Mouse (Mus musculus): ENCODE measurements around the gene Unkl. TPM values are rescaled to one million over a fixed set of nuclear protein-coding genes. Genes with fewer than 3 reads are reported as not detected.

Gene Unkl
- polyA plus RNA-seq (2015; fragmentation: Illumina TruSeq; extraction: RNeasy Lipid Tissue Mini Kit (QIAGEN cat#74804); ENCODE audit: low read depth, low replicate concordance): 35.6 TPM

DNA sequence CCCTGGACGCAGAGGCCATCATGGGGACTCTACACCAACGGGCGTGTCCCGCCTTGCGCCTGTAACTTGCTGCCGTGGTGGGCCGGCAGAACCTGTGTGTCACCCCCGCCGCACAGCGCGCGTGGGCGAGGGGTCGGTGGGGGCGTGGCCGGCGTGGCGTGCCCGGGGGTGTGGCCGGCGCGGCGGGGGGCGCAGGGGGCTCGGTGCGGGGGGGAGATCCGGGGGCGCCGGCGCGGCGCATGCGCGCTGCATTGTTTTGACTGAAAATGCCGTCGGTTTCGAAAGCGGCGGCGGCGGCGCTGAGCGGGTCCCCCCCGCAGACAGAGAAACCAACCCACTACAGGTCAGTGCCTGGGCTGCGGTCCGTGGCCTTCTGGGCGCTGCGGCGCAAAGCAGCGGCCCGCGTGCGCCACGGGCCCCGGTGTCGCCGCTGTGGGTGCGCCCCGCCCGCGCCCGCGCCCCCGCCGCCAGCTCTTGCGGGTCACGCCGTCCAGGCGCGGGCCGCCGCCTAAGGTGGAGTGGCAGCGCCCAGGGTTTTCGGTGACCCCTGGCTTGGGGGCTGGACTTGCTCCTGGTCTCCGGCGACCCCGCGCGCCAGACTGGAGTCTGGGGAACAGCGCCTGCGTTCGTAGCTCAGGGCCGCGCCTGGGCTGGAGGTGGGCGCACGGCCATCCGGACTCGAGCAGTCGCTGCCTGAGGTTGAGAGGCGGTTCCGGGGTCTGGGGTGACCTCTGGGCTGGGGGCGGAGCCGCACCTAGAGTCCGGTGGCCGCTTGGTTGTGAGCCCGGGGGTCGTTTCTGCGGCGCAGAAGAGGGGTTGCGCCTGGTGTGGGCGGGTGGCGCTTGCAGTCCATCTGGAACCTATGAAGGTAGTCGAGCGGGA lies at the start of gene Unkl:
TSS of gene Unkl (plus strand) at position 248 of the 882 bp plus-strand sequence.

DNA sequence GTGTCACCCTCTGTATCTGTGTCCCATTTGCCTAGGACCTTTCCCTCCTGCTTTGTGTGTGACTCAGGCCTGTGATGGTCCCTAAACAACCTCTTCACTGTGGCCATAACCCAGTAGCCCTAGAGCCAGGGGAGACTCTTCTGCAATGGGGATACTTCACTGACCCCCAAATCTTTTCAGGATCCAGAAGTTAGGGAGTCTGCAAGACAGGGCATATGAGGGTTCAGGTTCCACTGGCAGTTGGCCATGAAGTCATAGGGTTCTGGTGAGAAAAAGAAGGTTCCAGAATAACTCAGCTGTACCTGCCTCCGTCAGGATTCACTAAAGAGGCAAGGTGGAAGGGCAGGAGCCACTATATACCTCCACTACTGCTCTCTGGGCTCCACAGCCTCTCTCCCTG lies 26.0 kb upstream of the Unkl start, which contains the start of gene Ccdc154:
TSS of gene Ccdc154 (plus strand) at position 301 of the 400 bp plus-strand sequence.

DNA sequence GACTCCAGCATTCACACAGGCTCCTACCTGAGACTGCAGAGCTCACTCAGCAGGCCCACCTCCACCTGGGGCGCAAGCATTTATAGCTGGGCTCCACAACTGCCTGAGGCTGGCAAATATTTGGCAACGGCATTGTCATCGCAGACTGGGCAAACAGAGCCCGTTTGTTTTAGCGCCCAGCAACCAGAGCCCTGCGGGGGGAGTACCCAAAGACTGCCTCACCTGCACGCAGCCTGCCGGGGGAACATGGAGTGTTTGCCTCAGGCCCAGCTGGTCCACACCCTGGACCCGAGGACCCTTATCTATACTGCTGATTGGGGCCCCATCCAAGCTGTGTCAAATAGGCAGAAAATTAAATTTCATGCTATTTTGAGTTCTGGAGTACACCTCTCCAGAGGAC lies 12.8 kb upstream of the Unkl start, which contains the start of gene Gm38655:
TSS of gene Gm38655 (minus strand) at position 61 of the 400 bp plus-strand sequence.

DNA sequence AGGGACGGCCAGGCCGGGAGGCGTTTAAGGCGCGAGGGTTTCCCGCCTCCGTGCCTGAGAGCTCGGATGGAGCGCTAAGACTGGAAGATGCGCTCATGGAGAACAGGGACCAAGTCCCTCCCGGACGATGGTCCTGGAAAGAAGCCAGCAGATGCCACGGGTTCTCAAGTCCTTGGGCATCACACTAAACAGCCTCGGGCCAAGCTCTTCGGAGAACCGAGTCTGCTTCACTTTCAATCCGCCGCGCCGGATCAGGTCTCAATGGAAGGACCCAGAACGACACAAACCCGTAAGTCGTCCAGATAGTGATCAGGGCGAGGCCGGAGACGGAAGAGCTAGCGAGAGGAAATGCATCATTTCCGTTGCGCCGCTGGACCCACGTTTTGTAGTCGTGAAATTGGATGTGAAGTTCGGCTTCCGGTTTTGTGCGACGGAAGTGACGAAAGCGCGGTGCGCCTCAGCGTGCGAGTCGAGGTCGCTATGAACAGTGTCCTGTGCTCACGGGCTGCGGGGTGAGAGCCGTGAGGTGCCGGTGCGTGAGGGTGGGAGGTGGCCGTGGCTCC lies 4.0 kb upstream of the Unkl start, which contains the start of gene BC003965:
TSS of gene BC003965 (plus strand) at position 426 of the 563 bp plus-strand sequence.

GRCm38 (mm10) chr17:25239695-25240636 lies 51.8 kb downstream of the Unkl start, which contains the start of the genes Gnptg and Tsr3:
Gene Gnptg (minus strand): TSS chr17:25240124.
Gene Tsr3 (plus strand): TSS chr17:25240170.

GRCm38 (mm10) chr17:25256140-25256754 lies 68.0 kb downstream of the Unkl start, which contains the start of gene Baiap3:
Gene Baiap3 (minus strand): TSS chr17:25256364.

DNA sequence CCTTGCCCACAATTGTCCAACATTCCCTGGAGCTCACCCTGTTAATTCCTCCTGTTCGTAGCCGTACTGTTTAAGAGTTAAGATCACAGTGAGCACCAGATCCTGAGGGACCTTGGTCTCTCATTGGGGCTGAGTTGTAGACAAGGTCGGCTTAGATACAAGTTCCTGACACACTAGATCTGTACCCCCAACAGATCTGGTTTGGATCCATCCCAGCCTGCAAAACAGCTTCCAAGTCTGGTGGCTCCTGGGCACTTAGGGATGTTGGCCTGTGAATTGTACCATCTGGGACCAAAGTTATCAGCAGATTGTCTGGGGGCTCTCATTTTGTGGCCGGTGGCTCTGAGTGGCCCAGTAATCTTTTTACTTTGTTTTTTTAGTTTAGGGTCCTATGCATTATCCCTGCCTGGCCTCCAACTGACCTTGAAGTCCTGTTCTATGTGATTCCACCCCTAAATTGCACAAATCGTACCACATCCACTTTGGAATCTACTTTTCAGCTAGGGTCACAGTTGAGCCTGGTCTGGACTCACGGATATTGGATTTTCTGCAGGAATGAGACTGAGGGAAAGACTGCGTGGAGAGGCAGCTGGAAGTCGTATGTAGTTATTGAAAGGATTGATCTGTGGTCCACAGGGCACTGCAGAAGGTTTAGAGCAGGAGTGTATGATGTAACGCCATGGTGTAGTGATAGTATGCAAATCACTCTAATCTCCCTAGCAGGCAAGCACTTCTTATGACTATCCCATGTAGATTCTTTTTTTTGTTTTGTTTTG lies 86.6 kb downstream of the Unkl start, which contains the start of gene Ube2i:
TSS of gene Ube2i (minus strand) at position 52 of the 776 bp plus-strand sequence.

Other genes starting within 250 kb of the Unkl start
- 7.4 TPM for gene Jpt2, start 227.7 kb upstream of the Unkl start, polyA plus RNA-seq (2015; fragmentation: Illumina TruSeq; extraction: RNeasy Lipid Tissue Mini Kit (QIAGEN cat#74804); ENCODE audit: low read depth, low replicate concordance)
- gene Cramp1l, start 172.6 kb upstream of the Unkl start, polyA plus RNA-seq (2015; fragmentation: Illumina TruSeq; extraction: RNeasy Lipid Tissue Mini Kit (QIAGEN cat#74804); ENCODE audit: low read depth, low replicate concordance): 11.8 TPM
- 13.7 TPM for gene Ift140, start 172.3 kb upstream of the Unkl start, polyA plus RNA-seq (2015; fragmentation: Illumina TruSeq; extraction: RNeasy Lipid Tissue Mini Kit (QIAGEN cat#74804); ENCODE audit: low read depth, low replicate concordance)
- gene Tmem204, start 104.8 kb upstream of the Unkl start, polyA plus RNA-seq (2015; fragmentation: Illumina TruSeq; extraction: RNeasy Lipid Tissue Mini Kit (QIAGEN cat#74804); ENCODE audit: low read depth, low replicate concordance): 13.5 TPM
- 26.7 TPM for gene Telo2, start 72.4 kb upstream of the Unkl start, polyA plus RNA-seq (2015; fragmentation: Illumina TruSeq; extraction: RNeasy Lipid Tissue Mini Kit (QIAGEN cat#74804); ENCODE audit: low read depth, low replicate concordance)
- gene Ptx4, start 67.6 kb upstream of the Unkl start, polyA plus RNA-seq (2015; fragmentation: Illumina TruSeq; extraction: RNeasy Lipid Tissue Mini Kit (QIAGEN cat#74804); ENCODE audit: low read depth, low replicate concordance): not detected
- gene Clcn7, start 55.0 kb upstream of the Unkl start, polyA plus RNA-seq (2015; fragmentation: Illumina TruSeq; extraction: RNeasy Lipid Tissue Mini Kit (QIAGEN cat#74804); ENCODE audit: low read depth, low replicate concordance): 34.5 TPM
- gene Ccdc154, start 25.9 kb upstream of the Unkl start, polyA plus RNA-seq (2015; fragmentation: Illumina TruSeq; extraction: RNeasy Lipid Tissue Mini Kit (QIAGEN cat#74804); ENCODE audit: low read depth, low replicate concordance): not detected
- gene Gm38655, start 12.9 kb upstream of the Unkl start, polyA plus RNA-seq (2015; fragmentation: Illumina TruSeq; extraction: RNeasy Lipid Tissue Mini Kit (QIAGEN cat#74804); ENCODE audit: low read depth, low replicate concordance): not detected
- gene BC003965, start 3.8 kb upstream of the Unkl start, polyA plus RNA-seq (2015; fragmentation: Illumina TruSeq; extraction: RNeasy Lipid Tissue Mini Kit (QIAGEN cat#74804); ENCODE audit: low read depth, low replicate concordance): 24.5 TPM
- 127 TPM for gene Gnptg, start 51.7 kb downstream of the Unkl start, polyA plus RNA-seq (2015; fragmentation: Illumina TruSeq; extraction: RNeasy Lipid Tissue Mini Kit (QIAGEN cat#74804); ENCODE audit: low read depth, low replicate concordance)
- 33.2 TPM for gene Tsr3, start 51.8 kb downstream of the Unkl start, polyA plus RNA-seq (2015; fragmentation: Illumina TruSeq; extraction: RNeasy Lipid Tissue Mini Kit (QIAGEN cat#74804); ENCODE audit: low read depth, low replicate concordance)
- gene Baiap3, start 68.0 kb downstream of the Unkl start, polyA plus RNA-seq (2015; fragmentation: Illumina TruSeq; extraction: RNeasy Lipid Tissue Mini Kit (QIAGEN cat#74804); ENCODE audit: low read depth, low replicate concordance): 27.7 TPM
- 197 TPM for gene Ube2i, start 86.2 kb downstream of the Unkl start, polyA plus RNA-seq (2015; fragmentation: Illumina TruSeq; extraction: RNeasy Lipid Tissue Mini Kit (QIAGEN cat#74804); ENCODE audit: low read depth, low replicate concordance)
- gene Prss34, start 110.0 kb downstream of the Unkl start, polyA plus RNA-seq (2015; fragmentation: Illumina TruSeq; extraction: RNeasy Lipid Tissue Mini Kit (QIAGEN cat#74804); ENCODE audit: low read depth, low replicate concordance): not detected
- gene Prss28, start 120.2 kb downstream of the Unkl start, polyA plus RNA-seq (2015; fragmentation: Illumina TruSeq; extraction: RNeasy Lipid Tissue Mini Kit (QIAGEN cat#74804); ENCODE audit: low read depth, low replicate concordance): not detected
- not detected for gene Prss29, start 130.3 kb downstream of the Unkl start, polyA plus RNA-seq (2015; fragmentation: Illumina TruSeq; extraction: RNeasy Lipid Tissue Mini Kit (QIAGEN cat#74804); ENCODE audit: low read depth, low replicate concordance)
- gene Tpsab1, start 157.2 kb downstream of the Unkl start, polyA plus RNA-seq (2015; fragmentation: Illumina TruSeq; extraction: RNeasy Lipid Tissue Mini Kit (QIAGEN cat#74804); ENCODE audit: low read depth, low replicate concordance): not detected
- gene Tpsb2, start 177.9 kb downstream of the Unkl start, polyA plus RNA-seq (2015; fragmentation: Illumina TruSeq; extraction: RNeasy Lipid Tissue Mini Kit (QIAGEN cat#74804); ENCODE audit: low read depth, low replicate concordance): 0.45 TPM
- gene Tpsg1, start 180.9 kb downstream of the Unkl start, polyA plus RNA-seq (2015; fragmentation: Illumina TruSeq; extraction: RNeasy Lipid Tissue Mini Kit (QIAGEN cat#74804); ENCODE audit: low read depth, low replicate concordance): not detected
- gene Cacna1h, start 245.4 kb downstream of the Unkl start, polyA plus RNA-seq (2015; fragmentation: Illumina TruSeq; extraction: RNeasy Lipid Tissue Mini Kit (QIAGEN cat#74804); ENCODE audit: low read depth, low replicate concordance): 24.6 TPM

All from brain, adult 10 weeks (tissue).